Mouse (Mus musculus) megakaryocyte, embryonic 14.5 days (primary cell): ENCODE measurements around the gene Lnx2.

Experiments
- FLI1 ChIP-seq: IDR thresholded peaks from 2 replicates; pipeline ENCODE4 v1.6.1; 2012; ENCODE audit warnings: low read length, inconsistent platforms, mixed read lengths
- GATA1 ChIP-seq: IDR thresholded peaks from 3 replicates; pipeline ENCODE4 v1.6.1; 2012; ENCODE audit warnings: mixed read lengths, low read length, inconsistent platforms, borderline replicate concordance

- no peak for TF ChIP-seq GATA1
- no peak for TF ChIP-seq FLI1
These were observed 93.2 kb downstream of the Lnx2 start for GRCm38 (mm10) chr5:146983216-146983615.
